Mouse (Mus musculus) frontal cortex, adult (tissue): ENCODE measurements around the gene Vmn1r28.
"Not testable (repeated sequence)": the region's sequence is repeated elsewhere in the genome, so short reads cannot be mapped to it uniquely, and the experiment has no call there.

Source experiments
- ATAC-seq: cut with Nextera tagmentation; 2 replicates; pipeline ENCODE4 v1.9.2; 2017; ENCODE audit warnings: mild to moderate bottlenecking, moderate library complexity, mixed read lengths; ENCODE audit not compliant: low TSS enrichment

Gene Vmn1r28

DNA sequence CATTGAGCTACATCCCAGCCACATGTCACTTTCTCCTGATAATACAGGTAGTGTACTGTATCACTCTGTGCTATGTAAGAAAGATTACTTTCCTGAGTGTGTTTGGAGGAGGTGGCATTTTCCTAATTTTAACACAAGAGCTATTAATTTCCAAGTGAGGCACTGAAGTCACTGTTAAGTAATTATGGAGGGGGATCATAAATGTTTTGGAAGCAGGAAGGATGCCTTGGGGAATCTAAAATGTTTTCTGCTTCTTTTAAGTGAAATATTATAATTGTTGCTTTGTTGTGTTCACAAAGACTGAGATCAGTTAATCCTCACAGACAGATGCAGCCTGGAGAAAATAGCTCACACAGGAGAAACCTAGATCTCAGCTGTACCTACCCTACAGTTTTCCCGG, at the start of gene Vmn1r28:
TSS of gene Vmn1r28 (plus strand) at position 301 of the 400 bp plus-strand sequence.
- ATAC-seq = no peak

DNA sequence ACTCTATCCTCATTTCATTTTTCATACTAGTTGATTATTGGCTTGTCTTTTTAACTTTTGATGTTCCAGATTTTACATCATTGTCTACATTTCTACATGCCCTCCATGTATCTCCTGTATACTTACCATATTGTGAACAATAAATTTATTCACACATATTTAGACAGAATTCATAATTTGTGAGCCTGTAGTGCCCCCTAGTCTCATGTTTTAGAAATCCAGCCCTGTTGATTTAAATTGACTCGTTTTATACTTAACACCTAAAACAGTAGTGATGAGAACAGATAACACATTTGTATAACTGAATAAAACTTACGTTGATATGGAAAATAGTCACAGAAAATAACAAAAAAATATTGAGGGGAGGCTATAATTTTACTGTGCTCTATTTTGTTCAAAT, 45.7 kb upstream of the Vmn1r28 start:
- ATAC-seq = peak; percentile 52; the same call in 1 of the 2 replicates

DNA sequence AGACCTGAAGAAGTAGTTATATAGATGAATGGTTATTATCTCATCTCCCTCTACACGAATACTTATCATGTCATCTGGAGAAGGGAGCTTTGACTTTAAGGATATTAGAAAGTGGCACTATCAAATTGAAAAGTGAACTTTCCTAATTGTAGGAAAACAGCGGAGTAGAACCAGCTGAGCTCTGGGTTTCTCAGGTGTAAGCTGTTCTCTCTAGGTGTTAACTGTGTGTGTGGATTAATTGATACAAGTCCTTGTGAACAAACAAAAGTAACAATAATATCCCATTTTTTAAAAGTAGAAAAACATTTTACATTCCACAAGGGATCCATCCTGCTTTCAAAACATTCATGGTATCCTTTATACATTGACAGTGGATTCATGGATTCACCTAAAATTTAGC, 43.1 kb upstream of the Vmn1r28 start, which contains the start of gene Vmn1r27:
TSS of gene Vmn1r27 (minus strand) at position 101 of the 400 bp plus-strand sequence.
- no peak for ATAC-seq

DNA sequence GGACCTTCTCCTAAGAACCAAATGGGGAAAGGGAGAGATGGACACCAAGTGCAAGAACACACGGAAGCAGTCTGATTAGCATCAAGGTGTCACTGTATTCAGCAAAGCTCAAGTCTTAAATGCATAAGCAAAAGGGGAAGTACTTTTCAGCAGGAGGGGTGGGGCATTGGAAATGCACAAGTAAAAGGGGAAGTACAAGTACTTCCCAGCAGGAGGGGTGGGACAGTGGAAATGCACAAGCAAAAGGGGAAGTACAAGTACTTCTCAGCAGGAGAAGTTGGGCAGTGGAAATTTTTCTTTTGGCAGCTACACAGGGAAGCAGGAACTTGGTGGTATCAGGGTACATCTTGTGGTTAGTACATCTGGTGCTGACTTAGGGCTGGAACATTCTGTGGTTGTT, 17.8 kb downstream of the Vmn1r28 start:
- ATAC-seq = not testable (repeated sequence)

DNA sequence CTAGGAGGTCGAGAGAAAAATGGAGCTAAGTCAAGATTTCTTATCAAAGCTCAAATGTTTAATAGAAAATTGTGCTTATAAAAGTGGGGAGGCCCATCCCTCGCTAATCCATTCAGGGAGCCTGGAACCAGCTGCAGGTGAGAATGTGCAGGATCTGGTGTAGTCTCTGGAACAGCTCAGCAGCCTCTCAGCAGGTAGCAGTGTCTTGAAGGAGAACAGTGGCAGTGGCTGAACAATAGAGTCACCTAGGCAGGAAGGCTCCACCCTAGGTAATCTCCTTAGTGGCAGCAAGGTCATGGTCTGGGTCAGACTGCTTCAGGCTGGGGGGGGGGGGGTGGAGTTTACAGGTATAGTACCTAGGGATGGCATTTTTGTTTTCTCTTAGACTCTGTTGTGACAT, 30.4 kb downstream of the Vmn1r28 start:
- no peak for ATAC-seq

DNA sequence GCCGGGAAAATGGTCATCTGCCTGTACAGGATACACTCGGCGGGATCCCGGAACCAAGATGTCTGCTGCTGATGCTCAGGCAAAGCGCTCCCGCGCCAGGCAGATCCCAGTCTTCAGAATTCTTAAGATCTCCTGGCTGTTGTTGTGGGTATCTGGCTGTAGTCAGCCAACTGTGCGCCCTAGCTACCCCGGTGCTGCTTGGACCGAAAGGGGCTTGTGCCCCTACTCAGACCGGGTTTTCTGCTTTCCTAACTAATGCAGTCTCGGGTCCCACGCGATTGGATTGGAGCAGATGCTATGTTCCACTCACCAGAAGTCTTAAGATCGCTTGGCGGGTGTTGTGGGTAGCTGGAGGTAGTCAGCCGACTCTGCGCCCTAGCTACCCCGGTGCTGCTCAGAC, 36.7 kb downstream of the Vmn1r28 start:
- not testable (repeated sequence) for ATAC-seq

DNA sequence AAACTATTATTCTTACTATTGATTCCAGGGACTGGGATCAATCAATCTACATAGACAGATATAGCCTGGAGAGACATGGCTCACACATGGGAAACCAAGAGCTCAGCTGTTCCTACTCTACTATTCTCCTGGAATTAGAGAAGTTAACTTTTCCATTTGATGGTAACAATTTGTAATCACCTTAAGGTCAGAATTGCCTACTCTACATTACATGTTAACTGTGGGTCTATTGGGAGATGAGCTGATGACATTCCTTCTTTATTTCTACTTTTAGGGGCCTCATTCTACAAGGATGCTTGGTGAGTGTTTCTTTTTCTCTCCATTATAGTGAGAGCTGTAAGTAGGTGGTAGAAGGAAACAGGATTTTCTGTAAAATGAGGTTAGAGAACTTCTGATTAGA, 39.4 kb downstream of the Vmn1r28 start, which contains the start of gene Vmn1r29:
TSS of gene Vmn1r29 (plus strand) at position 301 of the 400 bp plus-strand sequence.
- no peak for ATAC-seq
